Mouse (Mus musculus): ENCODE results near the gene Zic5.

- TF ChIP-seq POLR2A (IDR thresholded peaks at IDR 0.05; ENCODE audit: low read depth, low read length), result no peak
- TF ChIP-seq CTCF (conservative IDR thresholded peaks at IDR 0.05; ENCODE audit: insufficient read depth, insufficient read length, low read depth, low read length), result no peak
Measured at GRCm38 (mm10) chr14:122472647-122473046, 7.2 kb upstream of the Zic5 start.

Data from kidney, adult 2 months (tissue).